Mouse (Mus musculus): ENCODE data around the gene Rcbtb2.
A peak's percentile ranks its signal among the peaks of the same experiment; 100 is the strongest.

GRCm38 (mm10) chr14:73119459-73119858 lies 3.4 kb upstream of the Rcbtb2 start:
- TF ChIP-seq CTCF (conservative IDR thresholded peaks at IDR 0.05 in 1 of 2, IDR thresholded peaks at IDR 0.05 in 1 of 2; ENCODE audit: low read depth in 2 of 2, low read length in 2 of 2) (no peak), USF2 (conservative IDR thresholded peaks at IDR 0.05; ENCODE audit: low read depth, low read length) (no peak), MXI1 (IDR thresholded peaks at IDR 0.05; ENCODE audit: low read depth, low read length) (no peak), TBP (conservative IDR thresholded peaks at IDR 0.05; ENCODE audit: low read depth, low read length) (no peak), KAT2A (IDR thresholded peaks at IDR 0.05; ENCODE audit: insufficient replicate concordance, low read length) (no peak), JUN (IDR thresholded peaks at IDR 0.05; ENCODE audit: insufficient read depth, low read depth, low read length) (no peak), EP300 (IDR thresholded peaks at IDR 0.05; ENCODE audit: low read length) (peak; percentile 18; the same call in 1 of the 2 replicates), HCFC1 (IDR thresholded peaks at IDR 0.05; ENCODE audit: low read depth, low read length) (no peak), ZC3H11A (IDR thresholded peaks at IDR 0.05; ENCODE audit: low read depth, low read length) (no peak), MEF2A (IDR thresholded peaks at IDR 0.05; ENCODE audit: borderline replicate concordance, low read depth, low read length) (no peak), ETS1 (conservative IDR thresholded peaks at IDR 0.05; ENCODE audit: low read depth, low read length) (0 out of 2 replicates have a peak, but pooled peaks have one; percentile 20)

Data from CH12.LX (cell line).